Mouse (Mus musculus): ENCODE measurements at regions not wholly inside any gene's neighbourhood (a gene's known extent, or its start where the extent isn't known, plus 50 kb on each side); places are given as distances from the start of the nearest gene placed in this dataset.
A peak's percentile ranks its signal among the peaks of the same experiment; 100 is the strongest.

DNA sequence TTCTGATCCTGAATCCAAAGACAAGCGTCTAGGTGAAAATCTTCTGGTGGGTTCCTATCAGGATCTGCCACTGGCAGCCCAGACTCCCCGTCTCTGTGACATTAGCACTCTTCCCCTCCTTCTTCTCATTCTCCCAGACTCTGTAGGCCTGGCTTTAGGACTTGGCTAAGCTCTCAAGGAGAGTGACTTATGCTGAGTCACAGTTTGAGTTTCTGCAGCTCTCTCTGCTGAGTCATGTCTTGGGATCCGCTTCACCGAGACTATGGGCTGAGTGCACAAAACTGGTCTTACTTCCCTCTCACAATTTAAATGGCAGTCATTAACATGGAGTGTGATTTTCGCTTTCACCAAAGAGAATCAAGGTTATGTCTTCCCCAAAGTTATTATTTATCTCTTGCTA lies 85.2 kb upstream of the Oxgr1 start:
- Histone ChIP-seq H3K27ac (ENCODE audit: low read length) (no peak overlapping the region), H3K36me3 (ENCODE audit: control insufficient read depth, insufficient read depth) (no peaks in the 10 kb centered on the region), H3K9me3 (ENCODE audit: control insufficient read depth, low read length) (peaks cover 5% of the 10 kb centered on the region; the same call in 1 of the 2 replicates), H3K9ac (replicated peaks; ENCODE audit: low read depth, low read length) (no peak overlapping the region), H3K27me3 (replicated peaks; ENCODE audit: control insufficient read depth, insufficient read depth, low read length) (no peaks in the 10 kb centered on the region), H3K4me2 (ENCODE audit: low read length) (no peak overlapping the region), H3K4me3 (replicated peaks; ENCODE audit: low read length) (no peak overlapping the region), H3K4me1 (replicated peaks; ENCODE audit: control insufficient read depth, insufficient read depth, low read length) (no peaks in the 10 kb centered on the region)
- 78% methylated on average over 5 of the region's 5 CpGs for WGBS
- ATAC-seq: no peak

- Histone ChIP-seq H3K27me3 (replicated peaks; ENCODE audit: control insufficient read depth, insufficient read depth, low read length) (no peaks in the 10 kb centered on the region), H3K4me2 (ENCODE audit: low read length) (no peak overlapping the region), H3K4me3 (replicated peaks; ENCODE audit: low read length) (no peak overlapping the region), H3K9ac (replicated peaks; ENCODE audit: low read depth, low read length) (no peak overlapping the region), H3K4me1 (replicated peaks; ENCODE audit: control insufficient read depth, insufficient read depth, low read length) (peaks cover 12% of the 10 kb centered on the region), H3K27ac (ENCODE audit: low read length) (no peak overlapping the region), H3K36me3 (ENCODE audit: control insufficient read depth, insufficient read depth) (no peaks in the 10 kb centered on the region), H3K9me3 (ENCODE audit: control insufficient read depth, low read length) (no peaks in the 10 kb centered on the region)
- ATAC-seq: no peak
- 68% methylated on average over 6 of the region's 6 CpGs for WGBS
Measured at GRCm38 (mm10) chr14:120134346-120135008, 92.2 kb upstream of the Oxgr1 start.

GRCm38 (mm10) chr14:120135198-120135597 lies 93.0 kb upstream of the Oxgr1 start:
- WGBS: 56% methylated on average over 5 of the region's 5 CpGs
- no peak overlapping the region for H3K4me2 ChIP-seq (ENCODE audit: low read length)
- no peaks in the 10 kb centered on the region for H3K36me3 ChIP-seq (ENCODE audit: control insufficient read depth, insufficient read depth)
- ATAC-seq: no peak
- H3K9me3 ChIP-seq (ENCODE audit: control insufficient read depth, low read length): no peaks in the 10 kb centered on the region
- no peak overlapping the region for H3K4me3 ChIP-seq (replicated peaks; ENCODE audit: low read length)
- H3K27ac ChIP-seq (ENCODE audit: low read length): no peak overlapping the region
- H3K4me1 ChIP-seq (replicated peaks; ENCODE audit: control insufficient read depth, insufficient read depth, low read length): peaks cover 12% of the 10 kb centered on the region
- H3K27me3 ChIP-seq (replicated peaks; ENCODE audit: control insufficient read depth, insufficient read depth, low read length): no peaks in the 10 kb centered on the region
- H3K9ac ChIP-seq (replicated peaks; ENCODE audit: low read depth, low read length): no peak overlapping the region

DNA sequence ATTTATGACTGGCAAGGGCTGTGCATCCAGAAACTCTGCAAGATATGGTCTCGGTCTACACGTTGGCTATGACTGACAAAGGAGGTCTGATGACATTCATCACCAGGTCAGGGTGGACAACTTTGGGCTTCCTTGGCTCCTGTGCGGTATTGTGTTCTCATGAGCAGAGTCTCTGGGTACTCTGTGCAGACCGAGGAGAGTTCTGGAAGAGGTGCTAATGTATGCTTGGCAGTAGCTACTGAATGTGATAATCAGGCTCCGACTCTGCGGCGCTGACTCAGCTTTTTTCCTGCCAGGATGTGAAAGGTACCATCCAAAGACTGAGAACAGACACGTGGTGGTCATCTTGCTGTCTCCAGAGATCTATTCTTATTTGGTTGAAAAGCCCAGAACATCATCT lies 94.5 kb upstream of the Oxgr1 start:
- no peaks in the 10 kb centered on the region for H3K36me3 ChIP-seq (ENCODE audit: control insufficient read depth, insufficient read depth)
- peak; percentile 26; the same call in 1 of the 2 replicates for ATAC-seq
- H3K9me3 ChIP-seq (ENCODE audit: control insufficient read depth, low read length): no peaks in the 10 kb centered on the region
- no peak overlapping the region for H3K9ac ChIP-seq (replicated peaks; ENCODE audit: low read depth, low read length)
- H3K4me1 ChIP-seq (replicated peaks; ENCODE audit: control insufficient read depth, insufficient read depth, low read length): peaks cover 18% of the 10 kb centered on the region
- H3K4me3 ChIP-seq (replicated peaks; ENCODE audit: low read length): no peak overlapping the region
- 70% methylated on average over 8 of the region's 8 CpGs for WGBS
- no peaks in the 10 kb centered on the region for H3K27me3 ChIP-seq (replicated peaks; ENCODE audit: control insufficient read depth, insufficient read depth, low read length)
- H3K27ac ChIP-seq (ENCODE audit: low read length): no peak overlapping the region
- H3K4me2 ChIP-seq (ENCODE audit: low read length): no peak overlapping the region

- Histone ChIP-seq H3K9ac (replicated peaks; ENCODE audit: low read depth, low read length) (no peak overlapping the region), H3K27ac (ENCODE audit: low read length) (no peak overlapping the region), H3K4me3 (replicated peaks; ENCODE audit: low read length) (peak overlapping the region; percentile 7; the same call in 1 of the 2 replicates), H3K27me3 (replicated peaks; ENCODE audit: control insufficient read depth, insufficient read depth, low read length) (no peaks in the 10 kb centered on the region), H3K4me1 (replicated peaks; ENCODE audit: control insufficient read depth, insufficient read depth, low read length) (peaks cover 18% of the 10 kb centered on the region), H3K4me2 (ENCODE audit: low read length) (peak overlapping the region; percentile 25), H3K36me3 (ENCODE audit: control insufficient read depth, insufficient read depth) (no peaks in the 10 kb centered on the region), H3K9me3 (ENCODE audit: control insufficient read depth, low read length) (no peaks in the 10 kb centered on the region)
- ATAC-seq: peak; percentile 89
- 1% methylated on average over 21 of the region's 21 CpGs for WGBS
Measured at GRCm38 (mm10) chr14:120137680-120138136, 95.5 kb upstream of the Oxgr1 start.

DNA sequence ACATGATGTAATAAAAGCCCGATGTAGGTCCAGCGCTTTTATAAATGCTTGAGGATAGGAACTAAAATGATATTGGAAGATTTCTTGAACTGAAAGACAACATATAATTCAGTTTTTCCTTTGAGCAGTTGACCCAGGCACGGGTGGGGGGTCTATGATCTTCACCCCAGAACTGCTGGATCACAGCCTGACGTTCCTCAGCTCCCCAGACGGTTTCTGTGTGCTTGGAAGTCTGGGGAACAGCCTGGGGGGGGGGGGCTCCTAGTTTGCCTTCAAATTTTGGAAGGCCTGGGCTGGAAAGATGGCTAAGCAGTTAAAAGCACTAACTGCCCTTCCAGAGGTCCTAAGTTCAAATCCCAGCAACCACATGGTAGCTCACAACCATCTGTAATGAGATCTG lies 96.3 kb upstream of the Oxgr1 start:
- ATAC-seq: no peak
- H3K27me3 ChIP-seq (replicated peaks; ENCODE audit: control insufficient read depth, insufficient read depth, low read length): no peaks in the 10 kb centered on the region

DNA sequence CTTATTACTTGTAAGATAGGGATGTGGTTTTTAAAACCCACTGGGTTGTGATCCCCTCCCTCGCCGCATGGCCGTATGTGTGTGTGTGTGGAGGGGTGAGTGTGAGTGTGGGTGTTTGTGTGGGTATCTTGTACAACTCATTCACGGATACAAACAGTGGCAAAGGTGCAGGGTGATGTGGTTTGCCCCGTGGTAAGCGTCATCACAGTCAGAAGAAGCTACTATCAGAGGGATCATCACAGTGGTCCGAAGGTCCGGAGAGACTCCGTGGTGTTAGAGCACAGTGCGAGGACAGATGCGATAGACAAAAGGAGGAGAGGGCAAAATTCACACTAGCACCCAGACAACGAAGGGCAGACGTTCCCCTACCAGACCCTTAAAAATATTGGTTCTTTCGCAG lies 97.0 kb upstream of the Oxgr1 start:
- peaks cover 18% of the 10 kb centered on the region for H3K4me1 ChIP-seq (replicated peaks; ENCODE audit: control insufficient read depth, insufficient read depth, low read length)
- no peak overlapping the region for H3K4me2 ChIP-seq (ENCODE audit: low read length)
- ATAC-seq: no peak
- H3K4me3 ChIP-seq (replicated peaks; ENCODE audit: low read length): no peak overlapping the region
- 92% methylated on average over 14 of the region's 14 CpGs for WGBS
- H3K27ac ChIP-seq (ENCODE audit: low read length): no peak overlapping the region
- H3K9ac ChIP-seq (replicated peaks; ENCODE audit: low read depth, low read length): no peak overlapping the region
- no peaks in the 10 kb centered on the region for H3K9me3 ChIP-seq (ENCODE audit: control insufficient read depth, low read length)
- H3K36me3 ChIP-seq (ENCODE audit: control insufficient read depth, insufficient read depth): no peaks in the 10 kb centered on the region
- no peaks in the 10 kb centered on the region for H3K27me3 ChIP-seq (replicated peaks; ENCODE audit: control insufficient read depth, insufficient read depth, low read length)

More for the DNA sequence above, 96.3 kb upstream of the Oxgr1 start:
- H3K4me1 ChIP-seq (replicated peaks; ENCODE audit: control insufficient read depth, insufficient read depth, low read length): peaks cover 18% of the 10 kb centered on the region
- H3K9me3 ChIP-seq (ENCODE audit: control insufficient read depth, low read length): no peaks in the 10 kb centered on the region
- H3K4me2 ChIP-seq (ENCODE audit: low read length): no peak overlapping the region
- H3K4me3 ChIP-seq (replicated peaks; ENCODE audit: low read length): no peak overlapping the region
- H3K36me3 ChIP-seq (ENCODE audit: control insufficient read depth, insufficient read depth): no peaks in the 10 kb centered on the region
- H3K27ac ChIP-seq (ENCODE audit: low read length): no peak overlapping the region
- 69% methylated on average over 5 of the region's 5 CpGs for WGBS
- H3K9ac ChIP-seq (replicated peaks; ENCODE audit: low read depth, low read length): no peak overlapping the region

GRCm38 (mm10) chr14:120139671-120140071 lies 97.4 kb upstream of the Oxgr1 start:
- Histone ChIP-seq H3K27ac (ENCODE audit: low read length) (no peak overlapping the region), H3K27me3 (replicated peaks; ENCODE audit: control insufficient read depth, insufficient read depth, low read length) (no peaks in the 10 kb centered on the region), H3K9ac (replicated peaks; ENCODE audit: low read depth, low read length) (no peak overlapping the region), H3K4me3 (replicated peaks; ENCODE audit: low read length) (no peak overlapping the region), H3K36me3 (ENCODE audit: control insufficient read depth, insufficient read depth) (no peaks in the 10 kb centered on the region), H3K4me2 (ENCODE audit: low read length) (no peak overlapping the region), H3K4me1 (replicated peaks; ENCODE audit: control insufficient read depth, insufficient read depth, low read length) (peaks cover 18% of the 10 kb centered on the region), H3K9me3 (ENCODE audit: control insufficient read depth, low read length) (no peaks in the 10 kb centered on the region)
- 51% methylated on average over 16 of the region's 16 CpGs for WGBS
- no peak for ATAC-seq

GRCm38 (mm10) chr14:120140211-120140610 lies 98.0 kb upstream of the Oxgr1 start:
- no peak overlapping the region for H3K4me2 ChIP-seq (ENCODE audit: low read length)

More at GRCm38 (mm10) chr14:120140211-120140610, 98.0 kb upstream of the Oxgr1 start:
- Histone ChIP-seq H3K4me1 (replicated peaks; ENCODE audit: control insufficient read depth, insufficient read depth, low read length) (peaks cover 18% of the 10 kb centered on the region), H3K9ac (replicated peaks; ENCODE audit: low read depth, low read length) (no peak overlapping the region), H3K36me3 (ENCODE audit: control insufficient read depth, insufficient read depth) (no peaks in the 10 kb centered on the region), H3K27ac (ENCODE audit: low read length) (no peak overlapping the region), H3K27me3 (replicated peaks; ENCODE audit: control insufficient read depth, insufficient read depth, low read length) (no peaks in the 10 kb centered on the region), H3K9me3 (ENCODE audit: control insufficient read depth, low read length) (no peaks in the 10 kb centered on the region), H3K4me3 (replicated peaks; ENCODE audit: low read length) (no peak overlapping the region)
- no peak for ATAC-seq
- 89% methylated on average over 8 of the region's 8 CpGs for WGBS
